Mouse (Mus musculus) CH12.LX (cell line): ENCODE measurements around the gene Aff3.

Experiments used
- CTCF ChIP-seq, 2 experiments: IDR thresholded peaks in 1 of 2; conservative IDR thresholded peaks in 1 of 2; 2 replicates each; pipeline ENCODE4 v1.5.1; 2011 to 2012; ENCODE audit warnings: low read depth in 2 of 2, low read length in 2 of 2, improper control_type of control experiment in 1 of 2, inconsistent platforms in 1 of 2, mild to moderate bottlenecking in 1 of 2, moderate library complexity in 1 of 2
- ELF1 ChIP-seq: IDR thresholded peaks from 2 replicates; pipeline ENCODE4 v1.6.1; 2014; ENCODE audit warnings: low read depth, mild to moderate bottlenecking, inconsistent platforms, low read length, improper control_type of control experiment
- EP300 ChIP-seq: IDR thresholded peaks from 2 replicates; pipeline ENCODE4 v1.6.1; 2011; ENCODE audit warnings: low read length, improper control_type of control experiment
- HCFC1 ChIP-seq: IDR thresholded peaks from 2 replicates; pipeline ENCODE4 v1.6.1; 2012; ENCODE audit warnings: low read depth, mild to moderate bottlenecking, inconsistent platforms, low read length, improper control_type of control experiment
- JUND ChIP-seq: conservative IDR thresholded peaks from 2 replicates; pipeline ENCODE4 v1.6.1; 2011; ENCODE audit warnings: low read depth, low read length, improper control_type of control experiment
- KAT2A ChIP-seq: IDR thresholded peaks from 2 replicates; pipeline ENCODE4 v1.6.1; 2012; ENCODE audit warnings: low read length, improper control_type of control experiment, inconsistent platforms; ENCODE audit not compliant: insufficient replicate concordance
- PAX5 ChIP-seq: IDR thresholded peaks from 2 replicates; pipeline ENCODE4 v1.6.1; 2012; ENCODE audit warnings: low read length, inconsistent platforms, mixed read lengths
- POLR2A ChIP-seq: IDR thresholded peaks from 2 replicates; pipeline ENCODE4 v1.6.1; 2011; ENCODE audit warnings: low read depth, mild to moderate bottlenecking, improper control_type of control experiment, low read length
- TBP ChIP-seq: conservative IDR thresholded peaks from 2 replicates; pipeline ENCODE4 v1.6.1; 2011; ENCODE audit warnings: low read depth, low read length, improper control_type of control experiment
- TCF12 ChIP-seq: IDR thresholded peaks from 2 replicates; pipeline ENCODE4 v1.6.1; 2014; ENCODE audit warnings: low read depth, mild to moderate bottlenecking, inconsistent platforms, low read length, improper control_type of control experiment

DNA sequence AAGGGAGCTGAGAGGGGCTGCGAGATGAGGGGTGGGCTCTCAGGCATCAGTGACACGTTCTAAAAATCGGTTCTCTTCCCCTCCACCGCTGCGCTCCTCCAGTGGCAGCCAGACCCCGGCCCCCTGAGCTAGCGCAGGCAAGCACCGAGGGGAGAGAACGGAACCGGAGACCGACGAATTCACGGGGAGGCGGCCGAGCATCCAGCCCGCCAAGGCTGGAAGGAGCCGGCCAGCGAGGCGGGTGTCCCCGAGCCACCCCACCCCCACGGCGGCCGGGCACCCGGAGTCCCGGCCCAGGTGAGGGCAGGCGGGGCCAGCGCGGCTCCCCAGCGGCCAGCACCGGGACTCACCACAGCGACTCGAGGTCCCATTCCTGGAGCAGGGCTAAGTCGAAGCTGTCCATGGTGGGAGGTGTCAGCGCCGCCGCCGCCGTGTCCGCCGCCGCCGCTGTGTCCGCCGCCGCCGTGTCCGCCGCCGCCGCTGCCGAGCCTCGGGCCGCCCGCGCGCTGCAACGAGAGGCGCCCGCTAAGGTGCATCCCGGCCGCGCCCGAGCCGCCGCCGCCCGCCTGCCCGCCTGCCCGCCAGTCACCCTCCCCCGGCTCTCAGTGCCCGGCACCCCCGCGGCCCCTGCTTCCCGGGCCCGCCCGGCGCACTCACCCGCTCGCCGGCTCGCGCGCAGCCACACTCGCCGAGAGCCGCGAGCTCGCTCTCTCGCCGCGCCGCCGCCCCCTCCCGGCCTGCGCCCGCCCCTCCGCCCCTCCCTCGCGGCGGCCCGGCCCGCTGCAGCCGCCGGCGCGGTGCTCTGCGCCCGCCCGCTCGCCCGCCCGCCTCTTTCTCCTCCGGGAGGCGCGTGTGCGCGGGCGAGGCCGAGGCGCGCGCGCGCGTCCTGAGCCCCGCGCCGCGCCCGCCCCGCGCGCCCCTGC lies 37.8 kb downstream of the Aff3 start:
- TF ChIP-seq KAT2A = no peak
- TF ChIP-seq PAX5 = no peak
- TF ChIP-seq CTCF (conservative IDR thresholded peaks at IDR 0.05 in 1 of 2, IDR thresholded peaks at IDR 0.05 in 1 of 2; ENCODE audit: low read depth in 2 of 2, low read length in 2 of 2) = no peak
- TF ChIP-seq HCFC1 = no peak
- no peak for TF ChIP-seq POLR2A
- TF ChIP-seq EP300 = no peak
- TF ChIP-seq TBP = no peak
- TF ChIP-seq TCF12 = no peak
- no peak for TF ChIP-seq JUND
- TF ChIP-seq ELF1 = no peak
